Mouse (Mus musculus) cortical plate, adult 2 months (tissue): ENCODE data around the gene Birc2.
"Not testable (repeated sequence)": the region's sequence is repeated elsewhere in the genome, so short reads cannot be mapped to it uniquely, and the experiment has no call there.

Experiments used
- CTCF ChIP-seq: fragments of 200-500 bp; IDR thresholded peaks from 2 replicates; pipeline ENCODE4 v1.5.1; 2011; ENCODE audit warnings: mild to moderate bottlenecking, control low read depth, low read length; ENCODE audit not compliant: insufficient read depth; ENCODE audit errors: extremely low read depth
- POLR2A ChIP-seq: fragments of 200-500 bp; IDR thresholded peaks from 2 replicates; pipeline ENCODE4 v1.6.1; 2011; ENCODE audit warnings: mild to moderate bottlenecking, low read length, control low read depth; ENCODE audit not compliant: insufficient read depth; ENCODE audit errors: extremely low read depth

DNA sequence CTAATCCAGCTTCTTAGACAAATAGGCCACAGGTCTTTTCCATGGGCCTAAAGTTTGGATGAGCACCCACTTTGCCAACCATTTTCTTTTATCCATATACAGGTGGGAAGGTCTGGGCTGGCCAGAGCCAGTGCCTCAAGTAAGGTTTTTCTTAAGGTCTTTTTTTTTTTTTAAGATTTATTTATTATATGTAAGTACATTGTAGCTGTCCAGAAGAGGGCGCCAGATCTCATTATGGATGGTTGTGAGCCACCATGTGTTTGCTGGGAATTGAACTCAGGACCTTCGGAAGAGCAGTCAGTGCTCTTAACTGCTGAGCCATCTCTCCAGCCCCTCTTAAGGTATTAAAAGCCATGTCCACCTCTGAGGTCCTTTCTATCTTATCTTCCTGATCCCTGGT is 30.1 kb upstream of the Birc2 start:
- TF ChIP-seq CTCF, POLR2A: not testable (repeated sequence)
